Mouse (Mus musculus) heart, embryonic 13.5 days (tissue): ENCODE data around the gene Abhd17a. TPM values are rescaled to one million over a fixed set of nuclear protein-coding genes. Genes with fewer than 3 reads are reported as not detected.
A peak's percentile ranks its signal among the peaks of the same experiment; 100 is the strongest.

Source experiments
- ATAC-seq: fragments of 200-750 bp; cut with Nextera tagmentation; 2 replicates; pipeline ENCODE4 v1.8.0; 2017; ENCODE audit warnings: moderate TSS enrichment; ENCODE audit not compliant: insufficient number of reproducible peaks, low FRiP score, low TSS enrichment; ENCODE audit errors: extremely low read depth
- H3K27ac ChIP-seq: fragments of 300-500 bp; sonication (generic); replicated peaks from 2 replicates; pipeline ENCODE4 v1.5.1; 2015; ENCODE audit warnings: moderate library complexity, mild to moderate bottlenecking, inconsistent platforms
- H3K27me3 ChIP-seq: fragments of 300-500 bp; sonication (generic); replicated peaks from 2 replicates; pipeline ENCODE4 v1.6.1; 2015; ENCODE audit warnings: mild to moderate bottlenecking, inconsistent platforms
- H3K36me3 ChIP-seq: fragments of 300-500 bp; sonication (generic); 2 replicates; pipeline ENCODE4 v1.6.1; 2015; ENCODE audit warnings: mild to moderate bottlenecking, inconsistent platforms
- H3K4me1 ChIP-seq: fragments of 300-500 bp; sonication (generic); 2 replicates; pipeline ENCODE4 v1.6.1; 2015; ENCODE audit warnings: inconsistent platforms
- H3K4me2 ChIP-seq: fragments of 300-500 bp; sonication (generic); 2 replicates; pipeline ENCODE4 v1.6.1; 2015; ENCODE audit warnings: inconsistent platforms, mild to moderate bottlenecking, moderate library complexity
- H3K4me3 ChIP-seq: fragments of 300-500 bp; sonication (generic); 2 replicates; pipeline ENCODE4 v1.5.1; 2015; ENCODE audit warnings: moderate library complexity, mild to moderate bottlenecking, inconsistent platforms
- H3K9ac ChIP-seq: fragments of 300-500 bp; sonication (generic); 2 replicates; pipeline ENCODE4 v1.6.1; 2015; ENCODE audit warnings: inconsistent platforms, mild to moderate bottlenecking, moderate library complexity
- H3K9me3 ChIP-seq: fragments of 300-500 bp; sonication (generic); 2 replicates; pipeline ENCODE4 v1.6.1; 2016; ENCODE audit warnings: inconsistent platforms
- WGBS: fragments of 180-500 bp; shearing (Covaris S2); methylation state at CpG from one replicate; pipeline ENCODE4 v1.1.7; 2015; ENCODE audit warnings: mixed read lengths; 5-methylcytosine and 5-hydroxymethylcytosine counted together
- microRNA-seq: library from miRNA; unstranded; fragments of <30 nt; microRNA quantifications from one replicate; pipeline ENCODE4, GENCODE M21; 2016
- polyA plus RNA-seq: library from polyadenylated mRNA; unstranded; fragments of >200 nt; fragmentation: Nextera tagmentation; extraction: Ambion mirVana; gene quantifications from 2 replicates; pipeline ENCODE4 v1.2.1, GENCODE M21; 2015

The Abhd17a gene
- polyA plus RNA-seq, 1 experiment from 2014 or later, result 81.7 TPM

DNA sequence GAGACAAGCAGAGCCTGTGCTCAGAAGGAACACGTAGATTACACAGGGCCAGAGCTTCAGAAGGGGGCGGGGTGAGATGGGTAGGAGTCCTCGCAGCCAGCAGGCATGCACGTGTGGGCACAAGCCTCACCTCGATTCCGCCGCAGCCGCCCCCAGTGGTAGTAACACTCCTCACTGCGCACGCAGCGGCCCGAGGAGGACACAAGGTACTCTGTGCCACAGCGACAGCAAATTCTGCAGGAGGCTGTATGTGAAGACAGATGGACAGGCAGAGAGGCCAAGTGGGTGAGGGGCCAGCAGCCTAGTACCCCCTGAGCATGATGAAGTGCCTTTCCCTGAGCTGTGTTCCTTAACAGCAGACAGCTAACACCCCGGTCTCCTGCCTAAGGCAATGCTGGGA is 46.3 kb downstream of the Abhd17a start:
- no peaks in the 10 kb centered on the region for H3K9me3 ChIP-seq
- peaks cover 84% of the 10 kb centered on the region for H3K36me3 ChIP-seq
- no peak overlapping the region for H3K27ac ChIP-seq
- peaks cover 16% of the 10 kb centered on the region for H3K4me1 ChIP-seq
- no peak overlapping the region for H3K9ac ChIP-seq
- H3K4me2 ChIP-seq, result no peak overlapping the region
- 94% methylated on average over 14 of the region's 14 CpGs for WGBS
- no peak overlapping the region for H3K4me3 ChIP-seq
- peaks cover under 1% of the 10 kb centered on the region; the same call in 1 of the 2 replicates for H3K27me3 ChIP-seq
- ATAC-seq, result no peak

DNA sequence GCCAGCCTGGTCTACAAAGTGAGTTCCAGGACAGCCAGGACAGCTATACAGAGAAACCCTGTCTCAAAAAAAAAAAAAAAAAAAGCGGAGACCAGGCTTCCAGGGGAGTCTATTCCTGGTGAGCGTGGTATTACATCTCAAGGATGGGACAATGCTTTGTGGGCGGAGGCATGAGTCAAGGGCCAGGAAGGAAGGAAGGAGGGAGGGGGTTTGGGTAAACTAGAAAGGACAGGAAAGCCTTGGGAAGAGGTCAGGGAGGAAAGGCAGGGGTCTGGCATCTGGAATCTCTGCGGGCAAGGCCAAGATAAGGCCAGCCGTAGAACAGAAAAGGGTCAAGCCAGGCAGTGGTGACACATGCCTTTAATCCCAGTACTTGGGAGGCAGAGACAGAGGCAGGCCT is 50.6 kb downstream of the Abhd17a start:
- H3K27me3 ChIP-seq, result peaks cover 42% of the 10 kb centered on the region
- H3K9me3 ChIP-seq, result no peaks in the 10 kb centered on the region
- H3K27ac ChIP-seq, result 0 out of 2 replicates have a peak overlapping the region, but pooled peaks have one; percentile 33
- no peak for ATAC-seq
- peak overlapping the region; percentile 62; the same call in 1 of the 2 replicates for H3K4me2 ChIP-seq
- H3K36me3 ChIP-seq, result peaks cover 40% of the 10 kb centered on the region
- H3K4me1 ChIP-seq, result peaks cover 35% of the 10 kb centered on the region
- H3K9ac ChIP-seq, result no peak overlapping the region
- WGBS, result 25% methylated on average over 5 of the region's 5 CpGs
- H3K4me3 ChIP-seq, result peak overlapping the region; percentile 34; the same call in 1 of the 2 replicates

GRCm38 (mm10) chr10:80538710-80539394 is 51.3 kb downstream of the Abhd17a start, which contains the start of gene Atp8b3:
TSS of gene Atp8b3 (minus strand) at chr10:80539124.
- Histone ChIP-seq H3K4me3 (peak within 1 kb of the TSS; percentile 34), H3K4me1 (peaks cover 39% of the 10 kb centered on the region), H3K9ac (peak within 1 kb of the TSS; percentile 34; the same call in 1 of the 2 replicates), H3K27ac (peak within 1 kb of the TSS; percentile 33; the same call in 1 of the 2 replicates), H3K9me3 (no peaks in the 10 kb centered on the region), H3K36me3 (peaks cover 33% of the 10 kb centered on the region), H3K4me2 (peak within 1 kb of the TSS; percentile 62), H3K27me3 (peaks cover 47% of the 10 kb centered on the region)
- ATAC-seq, result peak; percentile 84
- WGBS, result 2% methylated on average over 29 of the region's 30 CpGs

DNA sequence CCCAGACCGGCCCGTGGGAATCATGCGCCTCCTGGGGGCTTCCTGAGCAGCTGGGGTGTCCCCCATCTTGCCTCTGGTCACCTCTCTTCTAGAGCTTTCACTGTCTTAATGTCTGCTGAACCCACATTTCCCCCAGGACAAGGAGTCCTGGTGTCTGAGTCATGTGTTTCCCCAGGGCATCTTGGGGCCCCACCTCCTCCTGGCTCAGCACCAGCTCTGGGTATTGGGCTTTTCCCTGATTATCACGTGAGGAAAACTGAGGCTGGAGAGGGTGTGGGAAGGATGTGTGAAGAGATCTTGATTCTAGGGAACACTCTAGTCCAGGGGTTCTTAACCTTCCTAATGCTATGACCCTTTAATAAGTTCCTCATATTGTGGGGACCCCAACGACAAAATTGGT is 52.0 kb downstream of the Abhd17a start:
- Histone ChIP-seq H3K4me2 (no peak overlapping the region), H3K27ac (no peak overlapping the region), H3K4me1 (peaks cover 43% of the 10 kb centered on the region), H3K27me3 (peaks cover 50% of the 10 kb centered on the region), H3K4me3 (no peak overlapping the region), H3K9me3 (no peaks in the 10 kb centered on the region), H3K9ac (no peak overlapping the region), H3K36me3 (peaks cover 27% of the 10 kb centered on the region)
- WGBS, result 52% methylated on average over 5 of the region's 5 CpGs
- ATAC-seq, result no peak

DNA sequence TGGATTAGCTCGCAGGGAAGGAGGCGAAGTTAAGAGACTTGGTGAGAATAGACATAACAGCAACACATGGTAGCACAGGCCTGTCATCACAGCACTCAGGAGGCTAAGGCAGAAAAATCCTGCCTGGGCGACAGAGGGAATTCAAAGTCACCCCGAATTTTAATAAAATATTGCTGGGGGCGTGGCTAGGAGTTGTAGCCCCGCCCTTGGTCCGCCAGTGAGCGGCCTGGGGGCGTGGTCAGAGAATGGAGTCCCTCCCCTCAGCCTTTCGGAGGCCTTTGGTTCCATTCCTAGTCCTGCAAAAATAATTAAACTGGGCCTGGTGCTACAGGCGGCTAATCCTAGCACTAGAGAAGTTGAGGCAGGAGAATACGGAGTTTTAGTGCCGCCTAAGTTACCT is 54.4 kb downstream of the Abhd17a start:
- no peaks in the 10 kb centered on the region for H3K9me3 ChIP-seq
- peaks cover 54% of the 10 kb centered on the region for H3K27me3 ChIP-seq
- H3K36me3 ChIP-seq, result peaks cover 4% of the 10 kb centered on the region; the same call in 1 of the 2 replicates
- H3K27ac ChIP-seq, result no peak overlapping the region
- peaks cover 43% of the 10 kb centered on the region for H3K4me1 ChIP-seq
- ATAC-seq, result no peak
- peak overlapping the region; percentile 54 for H3K4me2 ChIP-seq
- H3K4me3 ChIP-seq, result peak overlapping the region; percentile 21
- no peak overlapping the region for H3K9ac ChIP-seq
- WGBS, result 12% methylated on average over 13 of the region's 13 CpGs

GRCm38 (mm10) chr10:80535071-80535470 is 55.1 kb downstream of the Abhd17a start:
- peak overlapping the region; percentile 54 for H3K4me2 ChIP-seq
- H3K27me3 ChIP-seq, result peaks cover 54% of the 10 kb centered on the region
- H3K27ac ChIP-seq, result no peak overlapping the region
- 7% methylated on average over 14 of the region's 14 CpGs for WGBS
- H3K9ac ChIP-seq, result no peak overlapping the region
- H3K4me1 ChIP-seq, result peaks cover 40% of the 10 kb centered on the region
- H3K9me3 ChIP-seq, result no peaks in the 10 kb centered on the region
- H3K4me3 ChIP-seq, result peak overlapping the region; percentile 21
- H3K36me3 ChIP-seq, result no peaks in the 10 kb centered on the region
- ATAC-seq, result no peak

- Histone ChIP-seq H3K9me3 (no peaks in the 10 kb centered on the region), H3K36me3 (no peaks in the 10 kb centered on the region), H3K9ac (peak overlapping the region; percentile 30; the same call in 1 of the 2 replicates), H3K4me3 (no peak overlapping the region), H3K4me1 (peaks cover 31% of the 10 kb centered on the region), H3K27me3 (peaks cover 66% of the 10 kb centered on the region), H3K4me2 (no peak overlapping the region), H3K27ac (no peak overlapping the region)
- 14% methylated on average over 7 of the region's 7 CpGs for WGBS
- ATAC-seq, result no peak
Observed at GRCm38 (mm10) chr10:80533704-80534103, 56.4 kb downstream of the Abhd17a start.

Small RNA genes lying within 50 kb of the gene (microRNA-seq; reads per million reads assigned to microRNA genes)
- gene Mir6912, result not detected

Other genes starting within 250 kb of the Abhd17a start
- 6.5 and 8.3 TPM in 2 replicates for gene Adamtsl5, start 241.9 kb downstream of the Abhd17a start, polyA plus RNA-seq
- gene Plk5, start 233.9 kb downstream of the Abhd17a start, polyA plus RNA-seq, result not detected in 2 replicates
- gene Mex3d, start 202.7 kb downstream of the Abhd17a start, polyA plus RNA-seq, result 3.8 and 4.5 TPM in 2 replicates
- gene Mbd3, start 190.8 kb downstream of the Abhd17a start, polyA plus RNA-seq, result 170 and 182 TPM in 2 replicates
- 1,246 and 1,505 TPM in 2 replicates for gene Uqcr11, start 183.5 kb downstream of the Abhd17a start, polyA plus RNA-seq
- 55.9 and 57.6 TPM in 2 replicates for gene Tcf3, start 156.7 kb downstream of the Abhd17a start, polyA plus RNA-seq
- not detected in 2 replicates for gene Onecut3, start 95.5 kb downstream of the Abhd17a start, polyA plus RNA-seq
- 0.11 and 0.13 TPM in 2 replicates for gene Atp8b3, start 51.2 kb downstream of the Abhd17a start, polyA plus RNA-seq
- gene Rexo1, start 28.8 kb downstream of the Abhd17a start, polyA plus RNA-seq, result 15.9 and 17.7 TPM in 2 replicates
- gene Klf16, start 13.0 kb downstream of the Abhd17a start, polyA plus RNA-seq, result 5.1 and 6.2 TPM in 2 replicates
- 65.9 and 70.4 TPM in 2 replicates for gene Scamp4, start 12.5 kb upstream of the Abhd17a start, polyA plus RNA-seq
- gene Adat3, start 12.5 kb upstream of the Abhd17a start, polyA plus RNA-seq, result 4.4 and 5.6 TPM in 2 replicates
- 1.5 and 1.7 TPM in 2 replicates for gene Gm49322, start 15.7 kb upstream of the Abhd17a start, polyA plus RNA-seq
- gene Csnk1g2, start 32.5 kb upstream of the Abhd17a start, polyA plus RNA-seq, result 87.5 and 89.0 TPM in 2 replicates
- 50.9 and 53.7 TPM in 2 replicates for gene Btbd2, start 66.7 kb upstream of the Abhd17a start, polyA plus RNA-seq
- 78.2 and 78.7 TPM in 2 replicates for gene Mknk2, start 87.8 kb upstream of the Abhd17a start, polyA plus RNA-seq
- gene Mob3a, start 111.6 kb upstream of the Abhd17a start, polyA plus RNA-seq, result 26.0 and 27.2 TPM in 2 replicates
- 12.7 and 13.5 TPM in 2 replicates for gene Izumo4, start 111.8 kb upstream of the Abhd17a start, polyA plus RNA-seq
- gene Ap3d1, start 151.9 kb upstream of the Abhd17a start, polyA plus RNA-seq, result 44.0 and 46.4 TPM in 2 replicates
- gene Dot1l, start 164.9 kb upstream of the Abhd17a start, polyA plus RNA-seq, result 17.9 and 19.1 TPM in 2 replicates
- gene Sf3a2, start 207.9 kb upstream of the Abhd17a start, polyA plus RNA-seq, result 46.3 and 53.4 TPM in 2 replicates
- 79.6 and 86.5 TPM in 2 replicates for gene Plekhj1, start 208.3 kb upstream of the Abhd17a start, polyA plus RNA-seq
- 0.11 TPM in 1 of 2 replicates, not detected in the other for gene Amh, start 214.9 kb upstream of the Abhd17a start, polyA plus RNA-seq
- 5.7 and 5.9 TPM in 2 replicates for gene Jsrp1, start 223.2 kb upstream of the Abhd17a start, polyA plus RNA-seq
- 2,053 and 2,109 TPM in 2 replicates for gene Oaz1, start 236.3 kb upstream of the Abhd17a start, polyA plus RNA-seq